Mouse (Mus musculus) kidney, adult 10 weeks (tissue): Measurements from ENCODE around the gene Tnpo1. TPM values are rescaled to one million over a fixed set of nuclear protein-coding genes. Genes with fewer than 3 reads are reported as not detected.

Experiments
- polyA plus RNA-seq: library from polyadenylated mRNA; stranded (reverse); fragments of 350-450 nt; fragmentation: Illumina TruSeq; extraction: RNeasy Lipid Tissue Mini Kit (QIAGEN cat#74804); gene quantifications from one replicate; pipeline ENCODE4 v1.2.3, GENCODE M21; 2014; ENCODE audit warnings: low read depth, low replicate concordance

Gene Tnpo1
- 128 TPM for polyA plus RNA-seq

GRCm38 (mm10) chr13:98926213-98926957, at the start of gene Tnpo1:
Tnpo1 (minus strand) TSS chr13:98926384.

GRCm38 (mm10) chr13:98815147-98815785, 110.9 kb downstream of the Tnpo1 start, which contains the start of gene Fcho2:
Fcho2 (minus strand) TSS chr13:98815449.

Other genes starting within 250 kb of the Tnpo1 start
- 3.9 TPM for gene Tmem171, start 231.6 kb downstream of the Tnpo1 start, polyA plus RNA-seq
- 206 TPM for gene Fcho2, start 110.9 kb downstream of the Tnpo1 start, polyA plus RNA-seq
- not detected for gene 1700024P04Rik, start 58.2 kb upstream of the Tnpo1 start, polyA plus RNA-seq